Mouse (Mus musculus): ENCODE measurements at regions not wholly inside any gene's neighbourhood (a gene's known extent, or its start where the extent isn't known, plus 50 kb on each side); places are given as distances from the start of the nearest gene placed in this dataset.

GRCm38 (mm10) chr5:120288036-120288684 is 143.3 kb upstream of the Lhx5 start:
- Histone ChIP-seq H3K4me3 (ENCODE audit: low read depth, low read length) (no peak overlapping the region), H3K4me2 (replicated peaks; ENCODE audit: low read depth, low read length) (no peak overlapping the region), H3K27ac (ENCODE audit: low read length) (no peak overlapping the region), H3K4me1 (ENCODE audit: insufficient read depth, low read depth, low read length) (no peaks in the 10 kb centered on the region), H3K36me3 (ENCODE audit: insufficient read depth, low read length) (no peaks in the 10 kb centered on the region), H3K9me3 (ENCODE audit: low read length) (no peaks in the 10 kb centered on the region), H3K9ac (replicated peaks; ENCODE audit: low read depth) (no peak overlapping the region), H3K27me3 (replicated peaks; ENCODE audit: insufficient read depth, low read length) (0 out of 2 replicates have a peak, but pooled peaks cover 3% of the 10 kb centered on the region)
- 7% methylated on average over 22 of the region's 23 CpGs for WGBS
- TF ChIP-seq CTCF (IDR thresholded peaks at IDR 0.05) (no peak), EP300 (IDR thresholded peaks at IDR 0.05) (no peak)
- no peak for DNase-seq (ENCODE audit: low spot score)
- no peak for ATAC-seq

- Histone ChIP-seq H3K27ac (ENCODE audit: low read length) (no peak overlapping the region), H3K9me3 (ENCODE audit: low read length) (no peaks in the 10 kb centered on the region), H3K4me3 (ENCODE audit: low read depth, low read length) (no peak overlapping the region), H3K36me3 (ENCODE audit: insufficient read depth, low read length) (no peaks in the 10 kb centered on the region), H3K4me1 (ENCODE audit: insufficient read depth, low read depth, low read length) (no peaks in the 10 kb centered on the region), H3K27me3 (replicated peaks; ENCODE audit: insufficient read depth, low read length) (no peaks in the 10 kb centered on the region), H3K4me2 (replicated peaks; ENCODE audit: low read depth, low read length) (no peak overlapping the region), H3K9ac (replicated peaks; ENCODE audit: low read depth) (no peak overlapping the region)
- ATAC-seq, result no peak
- no peak for DNase-seq (ENCODE audit: low spot score)
- WGBS, result 40% methylated on average over 16 of the region's 16 CpGs
- TF ChIP-seq EP300 (IDR thresholded peaks at IDR 0.05) (no peak), CTCF (IDR thresholded peaks at IDR 0.05) (no peak)
Measured at GRCm38 (mm10) chr5:120294526-120295078, 136.9 kb upstream of the Lhx5 start.

- Histone ChIP-seq H3K9me3 (ENCODE audit: low read length) (no peaks in the 10 kb centered on the region), H3K4me2 (replicated peaks; ENCODE audit: low read depth, low read length) (no peak overlapping the region), H3K27me3 (replicated peaks; ENCODE audit: insufficient read depth, low read length) (peaks cover 17% of the 10 kb centered on the region), H3K4me3 (ENCODE audit: low read depth, low read length) (no peak overlapping the region), H3K4me1 (ENCODE audit: insufficient read depth, low read depth, low read length) (no peaks in the 10 kb centered on the region), H3K9ac (replicated peaks; ENCODE audit: low read depth) (no peak overlapping the region), H3K36me3 (ENCODE audit: insufficient read depth, low read length) (no peaks in the 10 kb centered on the region), H3K27ac (ENCODE audit: low read length) (no peak overlapping the region)
- WGBS, result 9% methylated on average over 10 of the region's 10 CpGs
- TF ChIP-seq CTCF (IDR thresholded peaks at IDR 0.05) (no peak), EP300 (IDR thresholded peaks at IDR 0.05) (no peak)
- no peak for ATAC-seq
- DNase-seq (ENCODE audit: low spot score), result no peak
Measured at GRCm38 (mm10) chr5:120297190-120297589, 134.3 kb upstream of the Lhx5 start.

DNA sequence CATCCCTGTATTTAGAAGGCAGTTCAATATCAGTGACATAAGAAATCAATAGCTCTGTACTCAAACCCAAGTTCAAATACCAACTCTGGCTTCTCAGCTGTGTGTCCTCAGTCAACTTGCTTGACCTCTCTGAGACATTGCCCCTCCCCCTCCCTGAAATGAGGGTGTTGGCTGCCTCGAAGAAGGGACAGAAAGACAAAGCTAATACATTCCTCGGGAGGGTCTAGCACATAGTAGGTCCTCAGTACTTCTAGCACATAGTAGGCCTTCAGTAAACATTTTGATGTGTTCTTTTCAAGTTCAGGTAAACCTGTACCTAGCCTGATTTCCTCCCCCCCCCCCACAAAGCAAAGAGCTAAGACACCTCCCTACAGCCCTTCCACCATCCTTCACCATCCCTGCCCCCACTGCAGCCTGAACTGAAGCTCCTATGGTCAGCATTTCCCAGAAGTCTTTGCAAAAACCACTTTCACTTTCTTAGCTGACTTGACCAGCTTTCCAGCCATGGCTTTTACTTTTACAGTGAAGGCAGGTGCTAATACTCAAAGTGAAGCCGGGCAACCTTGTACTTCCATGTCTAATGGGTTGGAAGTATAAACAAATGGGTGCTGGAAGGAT is 133.7 kb upstream of the Lhx5 start:
- DNase-seq (ENCODE audit: low spot score) (peak; percentile 22), ATAC-seq (no peak)
- Histone ChIP-seq H3K27ac (ENCODE audit: low read length) (no peak overlapping the region), H3K9ac (replicated peaks; ENCODE audit: low read depth) (no peak overlapping the region), H3K4me2 (replicated peaks; ENCODE audit: low read depth, low read length) (no peak overlapping the region), H3K4me1 (ENCODE audit: insufficient read depth, low read depth, low read length) (no peaks in the 10 kb centered on the region), H3K27me3 (replicated peaks; ENCODE audit: insufficient read depth, low read length) (peaks cover 22% of the 10 kb centered on the region), H3K4me3 (ENCODE audit: low read depth, low read length) (no peak overlapping the region), H3K9me3 (ENCODE audit: low read length) (no peaks in the 10 kb centered on the region), H3K36me3 (ENCODE audit: insufficient read depth, low read length) (no peaks in the 10 kb centered on the region)
- TF ChIP-seq CTCF (IDR thresholded peaks at IDR 0.05) (no peak), EP300 (IDR thresholded peaks at IDR 0.05) (no peak)
- 31% methylated on average over 3 of the region's 3 CpGs for WGBS

DNA sequence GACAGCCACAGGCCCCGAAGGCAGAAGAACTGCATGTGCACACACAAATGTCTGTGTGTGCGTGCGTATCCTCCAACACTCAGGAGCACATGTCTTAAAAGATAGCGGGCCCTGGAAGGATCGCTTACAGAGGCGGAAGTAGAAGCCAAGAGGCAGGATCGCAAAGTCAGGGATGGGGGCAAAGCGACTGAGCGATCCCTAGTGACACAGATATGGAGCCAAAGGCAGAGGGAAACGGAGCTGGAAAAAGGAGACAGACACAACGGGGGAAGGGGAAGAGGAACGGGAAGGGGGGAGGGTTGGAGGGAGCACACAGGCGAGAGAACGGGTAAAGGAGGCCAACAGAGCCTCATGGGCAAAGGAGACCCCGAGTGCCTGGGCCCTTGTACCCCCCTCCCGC is 129.8 kb upstream of the Lhx5 start:
- Histone ChIP-seq H3K9ac (replicated peaks; ENCODE audit: low read depth) (no peak overlapping the region), H3K9me3 (ENCODE audit: low read length) (no peaks in the 10 kb centered on the region), H3K4me3 (ENCODE audit: low read depth, low read length) (no peak overlapping the region), H3K27me3 (replicated peaks; ENCODE audit: insufficient read depth, low read length) (peaks cover 40% of the 10 kb centered on the region), H3K4me2 (replicated peaks; ENCODE audit: low read depth, low read length) (peak overlapping the region; percentile 4; the same call in 1 of the 2 replicates), H3K27ac (ENCODE audit: low read length) (no peak overlapping the region), H3K4me1 (ENCODE audit: insufficient read depth, low read depth, low read length) (no peaks in the 10 kb centered on the region), H3K36me3 (ENCODE audit: insufficient read depth, low read length) (no peaks in the 10 kb centered on the region)
- no peak for DNase-seq (ENCODE audit: low spot score)
- ATAC-seq, result no peak
- 1% methylated on average over 13 of the region's 16 CpGs for WGBS
- no peak for TF ChIP-seq CTCF (IDR thresholded peaks at IDR 0.05)
- no peak for TF ChIP-seq EP300 (IDR thresholded peaks at IDR 0.05)

- Histone ChIP-seq H3K27ac (ENCODE audit: low read length) (no peak overlapping the region), H3K4me1 (ENCODE audit: insufficient read depth, low read depth, low read length) (no peaks in the 10 kb centered on the region), H3K36me3 (ENCODE audit: insufficient read depth, low read length) (no peaks in the 10 kb centered on the region), H3K9me3 (ENCODE audit: low read length) (no peaks in the 10 kb centered on the region), H3K27me3 (replicated peaks; ENCODE audit: insufficient read depth, low read length) (peaks cover 40% of the 10 kb centered on the region), H3K9ac (replicated peaks; ENCODE audit: low read depth) (no peak overlapping the region), H3K4me2 (replicated peaks; ENCODE audit: low read depth, low read length) (peak overlapping the region; percentile 4), H3K4me3 (ENCODE audit: low read depth, low read length) (no peak overlapping the region)
- ATAC-seq (no peak), DNase-seq (ENCODE audit: low spot score) (no peak)
- WGBS, result 4% methylated on average over 38 of the region's 47 CpGs
- no peak for TF ChIP-seq EP300 (IDR thresholded peaks at IDR 0.05)
- TF ChIP-seq CTCF (IDR thresholded peaks at IDR 0.05), result no peak
Measured at GRCm38 (mm10) chr5:120302307-120302706, 129.2 kb upstream of the Lhx5 start.
